ENCODE assay signal across 10 mouse cellular contexts in the genomic region with DNA sequence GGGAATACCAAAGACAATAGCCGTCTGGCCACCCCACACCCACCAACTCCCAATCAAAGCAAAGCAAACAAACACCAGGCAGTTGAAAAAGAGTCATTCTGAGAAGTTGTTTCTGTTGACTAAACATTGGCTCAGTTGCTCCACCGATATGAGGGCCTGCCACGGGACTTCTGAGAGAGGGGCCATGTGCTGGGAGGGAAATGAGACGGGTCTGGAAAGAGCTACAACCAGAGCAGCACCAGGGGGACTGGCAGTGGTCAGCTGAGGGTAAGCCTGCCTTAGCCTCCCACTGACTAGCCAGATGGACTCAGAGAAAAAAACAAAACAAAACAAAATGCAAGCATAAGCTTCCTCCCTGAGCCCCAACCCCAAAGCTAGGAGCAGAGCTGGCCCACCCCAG.
DNase-seq lines count a peak whose midpoint lies in the region; ATAC-seq and TF ChIP-seq lines count a peak whose summit lies in the region.
"Had no signal": no experiment of that assay in that cellular context is flagged by ENCODE, and none has a peak within 500 bp of the region (broad histone marks: within the 10 kb centered on the region; RNA-seq: fewer than 3 reads in every experiment).

No protein-coding gene starts in this region.

- TF ChIP-seq CTCF in lung, embryonic 14.5 days (IDR thresholded peaks at IDR 0.05; ENCODE audit: low read depth) = no peak
- TF ChIP-seq CTCF in stomach, postnatal 0 days (IDR thresholded peaks at IDR 0.05; ENCODE audit: low read depth) = no peak

- DNase-seq in heart, adult 11 months = peak; percentile 89
- DNase-seq in heart, adult 18-20 months = no peak
- no peak for DNase-seq in lung, embryonic 14.5 days
- DNase-seq in lung, postnatal 36 days = no peak
- no peak for DNase-seq in limb, embryonic 11.5 days (ENCODE audit: low spot score)
- DNase-seq in stomach, postnatal 0 days (ENCODE audit: low spot score) = peak; percentile 62
- DNase-seq in right cerebral cortex, postnatal 25 days = no peak
- DNase-seq in spleen, postnatal 36 days (ENCODE audit: low spot score in 2 of 2) = no peak
- DNase-seq: lung, postnatal 14 days; right cerebral cortex, postnatal 14 days had no signal

- 22% methylated on average over 4 of the region's 4 CpGs for WGBS in lung, embryonic 14.5 days
- WGBS in limb, embryonic 11.5 days = 20% methylated on average over 4 of the region's 4 CpGs
- WGBS in stomach, postnatal 0 days = 23% methylated on average over 4 of the region's 4 CpGs

- H3K4me2 ChIP-seq in lung, embryonic 14.5 days = no peak overlapping the region
- H3K4me2 ChIP-seq in limb, embryonic 11.5 days (ENCODE audit: low read depth, severe bottlenecking) = no peak overlapping the region
- no peak overlapping the region for H3K4me2 ChIP-seq in stomach, postnatal 0 days (replicated peaks; ENCODE audit: low read depth)

- no peaks in the 10 kb centered on the region for H3K9me3 ChIP-seq in lung, embryonic 14.5 days (ENCODE audit: low read depth, low read length)
- no peaks in the 10 kb centered on the region for H3K9me3 ChIP-seq in limb, embryonic 11.5 days (ENCODE audit: control insufficient read depth, low read length)
- H3K9me3 ChIP-seq in stomach, postnatal 0 days (ENCODE audit: control insufficient read depth, low read length) = no peaks in the 10 kb centered on the region

- H3K4me1 ChIP-seq in lung, embryonic 14.5 days (ENCODE audit: insufficient read depth) = peaks cover 33% of the 10 kb centered on the region
- peaks cover 50% of the 10 kb centered on the region for H3K4me1 ChIP-seq in limb, embryonic 11.5 days (ENCODE audit: control insufficient read depth, insufficient read depth, low read length)
- peaks cover 17% of the 10 kb centered on the region for H3K4me1 ChIP-seq in stomach, postnatal 0 days (replicated peaks; ENCODE audit: control insufficient read depth, insufficient read depth)

- H3K4me3 ChIP-seq in lung, embryonic 14.5 days (ENCODE audit: low read depth, low read length) = no peak overlapping the region
- no peak overlapping the region for H3K4me3 ChIP-seq in limb, embryonic 11.5 days (ENCODE audit: low read depth, low read length)
- no peak overlapping the region for H3K4me3 ChIP-seq in stomach, postnatal 0 days (ENCODE audit: low read depth, low read length)

- H3K27ac ChIP-seq in lung, embryonic 14.5 days (ENCODE audit: low read depth) = peak overlapping the region; percentile 13; the same call in 1 of the 2 replicates
- H3K27ac ChIP-seq in limb, embryonic 11.5 days (replicated peaks; ENCODE audit: low read depth, low read length) = peak overlapping the region; percentile 67
- peak overlapping the region; percentile 82 for H3K27ac ChIP-seq in stomach, postnatal 0 days (replicated peaks)

- no peak for ATAC-seq in lung, embryonic 14.5 days (ENCODE audit: insufficient read depth)
- no peak for ATAC-seq in limb, embryonic 11.5 days (ENCODE audit: insufficient number of reproducible peaks, low FRiP score, low TSS enrichment, low read depth)
- no peak for ATAC-seq in stomach, postnatal 0 days (ENCODE audit: low FRiP score, low TSS enrichment)

- no peak overlapping the region for H3K9ac ChIP-seq in lung, embryonic 14.5 days
- no peak overlapping the region for H3K9ac ChIP-seq in limb, embryonic 11.5 days (ENCODE audit: low read length)
- no peak overlapping the region for H3K9ac ChIP-seq in stomach, postnatal 0 days (ENCODE audit: low read length)

- no peaks in the 10 kb centered on the region for H3K36me3 ChIP-seq in lung, embryonic 14.5 days (ENCODE audit: insufficient read depth)
- H3K36me3 ChIP-seq in limb, embryonic 11.5 days (ENCODE audit: control insufficient read depth, insufficient read depth, low read length) = no peaks in the 10 kb centered on the region
- H3K36me3 ChIP-seq in stomach, postnatal 0 days (ENCODE audit: control insufficient read depth, insufficient read depth, low read length) = no peaks in the 10 kb centered on the region

- no peak for TF ChIP-seq EP300 in stomach, postnatal 0 days (optimal IDR thresholded peaks at IDR 0.05)

- no peaks in the 10 kb centered on the region for H3K27me3 ChIP-seq in lung, embryonic 14.5 days (ENCODE audit: insufficient read depth, low read length)
- H3K27me3 ChIP-seq in limb, embryonic 11.5 days (ENCODE audit: control insufficient read depth, insufficient read depth, low read length) = no peaks in the 10 kb centered on the region
- no peaks in the 10 kb centered on the region for H3K27me3 ChIP-seq in stomach, postnatal 0 days (ENCODE audit: control insufficient read depth, insufficient read depth, low read length)

Comparison
In these comparisons a context has a peak if more than half of its experiments do, and no peak if none do; other contexts are left out.
1. DNase-seq: peak in heart, adult 11 months (single experiment) and stomach, postnatal 0 days (single experiment); none in heart, adult 18-20 months (0 of 2), lung, embryonic 14.5 days (single experiment), lung, postnatal 36 days (single experiment), limb, embryonic 11.5 days (single experiment), right cerebral cortex, postnatal 25 days (single experiment) and spleen, postnatal 36 days (0 of 2).
2. H3K27ac ChIP-seq: peak in every context shown above with its lines; median percentile 82 in stomach, postnatal 0 days; 67 in limb, embryonic 11.5 days; 13 in lung, embryonic 14.5 days.